Mouse (Mus musculus): ENCODE measurements around the gene Col11a1.

DNA sequence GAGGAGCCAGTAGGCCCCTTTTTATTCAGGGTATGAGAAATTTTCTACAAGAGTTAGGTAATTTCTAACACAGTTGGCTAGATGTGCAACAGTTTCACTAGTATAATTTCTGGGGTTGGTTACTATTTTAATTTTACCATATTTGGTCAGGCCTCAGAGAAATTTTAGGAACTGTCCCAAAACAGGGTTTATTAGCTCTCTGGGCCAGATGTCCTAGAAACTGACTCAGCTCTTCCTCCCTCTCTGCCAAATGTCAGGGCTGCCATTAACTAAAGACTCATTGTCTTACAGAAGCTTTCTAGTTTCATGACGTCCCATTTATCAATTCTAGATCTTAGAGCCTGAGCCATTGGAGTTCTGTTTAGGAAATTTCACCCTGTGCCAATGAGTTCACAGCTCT is 199.2 kb downstream of the Col11a1 start:
- TF ChIP-seq CTCF (IDR thresholded peaks at IDR 0.05; ENCODE audit: low read depth, low read length): no peak
- no peak for TF ChIP-seq POLR2A (IDR thresholded peaks at IDR 0.05; ENCODE audit: extremely low read depth, insufficient read depth, low read length)
